Mouse (Mus musculus) liver, adult 2 months (tissue): ENCODE measurements at regions not wholly inside any gene's neighbourhood (a gene's known extent, or its start where the extent isn't known, plus 50 kb on each side); places are given as distances from the start of the nearest gene placed in this dataset.

Experiments
- DNase-seq: peaks from one replicate; pipeline ENCODE4 v3.0.0-alpha.2; 2011; ENCODE audit warnings: low read depth, low spot score; ENCODE audit errors: extremely low read depth
- H3K27ac ChIP-seq: fragments of 200-500 bp; replicated peaks from 2 replicates; pipeline ENCODE4 v1.5.1; 2012; ENCODE audit warnings: low read depth, mild to moderate bottlenecking, control low read depth, inconsistent platforms, low read length; ENCODE audit not compliant: insufficient read depth
- H3K27me3 ChIP-seq: fragments of 200-500 bp; 2 replicates; pipeline ENCODE4 v1.6.1; 2012; ENCODE audit warnings: mild to moderate bottlenecking, moderate library complexity, low read length, inconsistent platforms; ENCODE audit not compliant: control insufficient read depth, insufficient read depth
- H3K36me3 ChIP-seq: fragments of 200-500 bp; 2 replicates; pipeline ENCODE4 v1.6.1; 2012; ENCODE audit warnings: low read length, inconsistent platforms; ENCODE audit not compliant: control insufficient read depth, insufficient read depth
- H3K4me1 ChIP-seq: fragments of 200-500 bp; 2 replicates; pipeline ENCODE4 v1.6.1; 2011; ENCODE audit warnings: low read length; ENCODE audit not compliant: control insufficient read depth, insufficient read depth
- H3K4me3 ChIP-seq: fragments of 200-500 bp; 2 replicates; pipeline ENCODE4 v1.5.1; 2011; ENCODE audit warnings: low read depth, mild to moderate bottlenecking, control low read depth, low read length, moderate library complexity; ENCODE audit not compliant: insufficient read depth
- H3K79me2 ChIP-seq: fragments of 200-500 bp; 2 replicates; pipeline ENCODE4 v1.6.1; 2012; ENCODE audit warnings: inconsistent platforms, mild to moderate bottlenecking, low read length, moderate library complexity; ENCODE audit not compliant: control insufficient read depth, insufficient read depth
- H3K9ac ChIP-seq: fragments of 200-500 bp; 2 replicates; pipeline ENCODE4 v1.6.1; 2012; ENCODE audit warnings: low read depth, mild to moderate bottlenecking, control low read depth, inconsistent platforms, low read length
- CTCF ChIP-seq: fragments of 200-500 bp; IDR thresholded peaks from 2 replicates; pipeline ENCODE4 v1.5.1; 2011; ENCODE audit warnings: low read depth, low read length, control low read depth
- POLR2A ChIP-seq: fragments of 200-500 bp; IDR thresholded peaks from 2 replicates; pipeline ENCODE4 v1.6.1; 2011; ENCODE audit warnings: low read length, control low read depth; ENCODE audit not compliant: insufficient read depth; ENCODE audit errors: extremely low read depth
- WGBS: fragments of 180-500 bp; shearing (Covaris S2); methylation state at CpG from one replicate; pipeline ENCODE4 v1.1.7; 2018; 5-methylcytosine and 5-hydroxymethylcytosine counted together

DNA sequence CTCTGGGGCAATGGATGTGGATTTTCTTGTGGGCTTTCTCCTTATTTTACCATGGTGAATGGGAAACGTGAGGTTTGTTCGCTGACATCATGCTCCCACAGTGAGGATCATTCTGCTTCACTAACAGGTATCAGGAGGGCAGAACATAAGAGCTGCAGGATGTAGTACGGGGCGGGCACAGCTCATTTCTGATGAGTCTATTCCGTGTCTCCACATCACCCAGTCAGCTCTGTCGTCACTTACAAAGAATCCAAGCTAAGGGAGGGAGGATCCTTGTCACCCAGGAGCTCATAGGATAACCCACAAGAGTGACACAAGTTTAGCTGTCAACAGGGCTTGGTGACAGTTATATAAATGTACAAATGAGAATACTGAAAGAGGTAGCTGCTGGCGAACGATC is 203.8 kb upstream of the Tle4 start:
- Histone ChIP-seq H3K4me1 (no peaks in the 10 kb centered on the region), H3K27ac (no peak overlapping the region), H3K79me2 (no peaks in the 10 kb centered on the region), H3K4me3 (no peak overlapping the region), H3K36me3 (no peaks in the 10 kb centered on the region), H3K9ac (no peak overlapping the region), H3K27me3 (peaks cover 7% of the 10 kb centered on the region; the same call in 1 of the 2 replicates)
- DNase-seq = no peak
- TF ChIP-seq CTCF = no peak
- no peak for TF ChIP-seq POLR2A
- 81% methylated on average over 8 of the region's 8 CpGs for WGBS

DNA sequence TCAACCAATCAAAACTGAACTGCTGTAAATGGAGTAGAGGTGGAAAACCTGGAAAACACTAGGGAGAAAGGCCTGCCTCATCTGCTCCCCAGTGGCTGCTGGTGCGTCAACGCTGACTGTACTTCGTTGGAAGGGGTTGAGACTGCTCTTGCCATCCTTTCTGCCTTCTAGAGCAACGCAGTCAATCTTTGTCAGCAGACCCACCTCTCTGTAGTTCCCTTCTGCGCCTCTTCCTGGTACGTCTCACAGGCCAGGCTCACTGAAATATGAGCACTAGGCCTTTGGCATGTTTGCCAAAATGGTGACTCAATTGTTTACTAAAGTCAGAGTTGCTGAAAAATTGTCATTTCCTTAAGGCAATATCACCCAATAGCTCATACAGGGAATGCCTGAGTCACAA is 201.2 kb upstream of the Tle4 start:
- H3K36me3 ChIP-seq = no peaks in the 10 kb centered on the region
- no peak for DNase-seq
- no peaks in the 10 kb centered on the region for H3K4me1 ChIP-seq
- H3K4me3 ChIP-seq = no peak overlapping the region
- peaks cover 7% of the 10 kb centered on the region; the same call in 1 of the 2 replicates for H3K27me3 ChIP-seq
- no peak overlapping the region for H3K27ac ChIP-seq
- H3K9ac ChIP-seq = no peak overlapping the region
- H3K79me2 ChIP-seq = no peaks in the 10 kb centered on the region
- TF ChIP-seq POLR2A = no peak
- no peak for TF ChIP-seq CTCF
- WGBS = 69% methylated on average over 6 of the region's 6 CpGs

DNA sequence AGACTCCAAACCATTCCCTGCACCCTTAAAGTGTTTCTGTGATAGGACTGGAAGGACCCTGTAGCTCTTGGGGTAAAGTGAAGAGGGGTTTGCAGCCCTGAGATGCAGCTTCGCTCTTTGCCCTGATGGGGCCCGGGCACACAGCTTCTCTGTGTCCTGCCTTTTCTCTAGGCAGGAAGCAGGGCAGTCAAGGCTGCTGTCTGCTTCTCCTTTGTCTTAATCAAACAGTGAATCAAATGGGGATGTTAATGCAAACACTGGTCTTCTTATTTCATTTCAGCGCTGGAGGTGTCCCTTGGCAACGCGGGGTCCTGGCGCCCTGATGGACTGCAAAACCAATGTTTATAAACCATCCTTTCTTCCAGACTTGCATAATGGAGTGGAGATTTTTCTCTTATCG is 200.6 kb upstream of the Tle4 start:
- TF ChIP-seq CTCF = no peak
- Histone ChIP-seq H3K79me2 (no peaks in the 10 kb centered on the region), H3K36me3 (no peaks in the 10 kb centered on the region), H3K4me3 (no peak overlapping the region), H3K9ac (no peak overlapping the region), H3K4me1 (no peaks in the 10 kb centered on the region), H3K27me3 (peaks cover 7% of the 10 kb centered on the region; the same call in 1 of the 2 replicates), H3K27ac (no peak overlapping the region)
- 72% methylated on average over 7 of the region's 7 CpGs for WGBS
- DNase-seq = no peak

DNA sequence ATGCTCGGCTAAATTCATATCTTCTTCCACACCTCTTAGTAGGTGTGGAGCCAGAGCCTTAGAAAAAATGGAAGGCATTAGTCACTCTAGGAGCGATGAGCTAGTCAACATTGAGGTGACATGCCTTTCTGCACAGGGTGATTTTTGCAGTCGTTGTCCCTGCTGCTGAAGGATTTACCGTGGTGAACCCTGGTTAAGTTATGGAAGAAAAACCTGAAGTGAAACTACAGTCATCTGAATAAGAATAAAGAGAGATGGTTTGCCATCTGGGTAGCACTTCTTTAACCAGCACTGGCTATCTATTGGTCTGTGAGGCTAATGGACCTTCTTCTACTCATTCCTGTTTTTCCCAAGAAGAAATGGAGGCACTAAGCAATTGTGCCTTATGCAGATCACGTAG is 198.1 kb upstream of the Tle4 start:
- Histone ChIP-seq H3K27me3 (peaks cover 2% of the 10 kb centered on the region; the same call in 1 of the 2 replicates), H3K36me3 (no peaks in the 10 kb centered on the region), H3K27ac (no peak overlapping the region), H3K79me2 (no peaks in the 10 kb centered on the region), H3K9ac (no peak overlapping the region), H3K4me1 (no peaks in the 10 kb centered on the region), H3K4me3 (no peak overlapping the region)
- TF ChIP-seq POLR2A (no peak), CTCF (no peak)
- DNase-seq = no peak
- WGBS = 77% methylated on average over 5 of the region's 5 CpGs

DNA sequence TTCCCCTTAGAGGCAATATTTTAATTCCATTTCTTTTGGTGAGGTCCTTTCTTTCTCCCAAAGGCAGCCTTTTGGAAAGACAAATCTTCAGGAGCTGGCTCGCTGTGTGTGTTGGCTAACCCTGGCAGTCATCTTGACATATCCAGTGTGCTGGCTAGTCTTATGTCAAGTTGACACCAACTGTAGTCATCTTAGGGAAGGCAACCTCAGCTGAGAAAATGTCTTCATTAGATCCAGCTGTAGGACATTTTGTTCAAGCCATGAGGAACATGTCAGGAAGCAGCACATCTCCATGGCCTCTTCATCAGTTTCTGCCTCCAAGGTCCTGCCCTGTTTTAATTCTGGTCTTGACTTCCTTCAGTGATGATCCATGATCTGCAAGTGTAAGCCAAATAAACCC is 192.1 kb upstream of the Tle4 start:
- 95% methylated on average over 1 of the region's 1 CpGs for WGBS
- Histone ChIP-seq H3K79me2 (no peaks in the 10 kb centered on the region), H3K9ac (no peak overlapping the region), H3K4me3 (no peak overlapping the region), H3K36me3 (no peaks in the 10 kb centered on the region), H3K27ac (no peak overlapping the region), H3K4me1 (no peaks in the 10 kb centered on the region), H3K27me3 (no peaks in the 10 kb centered on the region)
- TF ChIP-seq CTCF (no peak), POLR2A (no peak)
- DNase-seq = no peak

DNA sequence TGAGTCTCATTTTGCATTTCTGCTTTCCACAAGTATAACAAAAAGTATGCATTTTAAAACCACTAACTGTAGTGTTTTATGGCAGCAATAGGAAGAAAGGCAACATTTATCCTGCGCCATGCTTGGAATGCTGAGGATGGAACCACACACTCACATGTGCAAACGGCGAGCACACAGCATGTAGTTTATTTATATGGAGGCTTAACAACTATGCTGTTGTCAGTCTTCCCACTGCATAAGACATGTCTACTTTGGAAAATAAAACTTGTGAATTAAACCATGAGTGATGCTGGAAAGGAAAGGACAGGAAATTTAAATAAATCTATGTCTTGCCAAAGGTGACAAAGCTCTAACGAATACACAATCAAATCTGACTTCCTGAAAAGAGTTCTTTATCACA is 190.8 kb upstream of the Tle4 start:
- DNase-seq = no peak
- no peaks in the 10 kb centered on the region for H3K4me1 ChIP-seq
- H3K27ac ChIP-seq = no peak overlapping the region
- WGBS = 88% methylated on average over 4 of the region's 4 CpGs
- no peak overlapping the region for H3K4me3 ChIP-seq
- no peaks in the 10 kb centered on the region for H3K36me3 ChIP-seq
- H3K27me3 ChIP-seq = no peaks in the 10 kb centered on the region
- no peak overlapping the region for H3K9ac ChIP-seq
- no peak for TF ChIP-seq POLR2A
- no peak for TF ChIP-seq CTCF
- H3K79me2 ChIP-seq = no peaks in the 10 kb centered on the region
